Mouse (Mus musculus) kidney, embryonic 16.5 days (tissue): Measurements from ENCODE around the gene Pcna. TPM values are rescaled to one million over a fixed set of nuclear protein-coding genes. Genes with fewer than 3 reads are reported as not detected.

Experiments
- ATAC-seq: fragments of 200-750 bp; cut with Nextera tagmentation; 2 replicates; pipeline ENCODE4 v1.8.0; 2017; ENCODE audit warnings: moderate TSS enrichment; ENCODE audit not compliant: low FRiP score, low TSS enrichment
- H3K27ac ChIP-seq: fragments of 300-500 bp; sonication (generic); 2 replicates; pipeline ENCODE4 v1.5.1; 2014; ENCODE audit warnings: low read length
- H3K27me3 ChIP-seq: fragments of 300-500 bp; sonication (generic); 2 replicates; pipeline ENCODE4 v1.6.1; 2014; ENCODE audit warnings: low read length, control low read depth, mixed read lengths; ENCODE audit not compliant: insufficient read depth
- H3K36me3 ChIP-seq: fragments of 300-500 bp; sonication (generic); 2 replicates; pipeline ENCODE4 v1.6.1; 2014; ENCODE audit warnings: low read length, control low read depth, mixed read lengths; ENCODE audit not compliant: insufficient read depth
- H3K4me1 ChIP-seq: fragments of 300-500 bp; sonication (generic); 2 replicates; pipeline ENCODE4 v1.6.1; 2014; ENCODE audit warnings: low read length, control low read depth, mixed read lengths; ENCODE audit not compliant: insufficient read depth
- H3K4me2 ChIP-seq: fragments of 300-500 bp; sonication (generic); replicated peaks from 2 replicates; pipeline ENCODE4 v1.6.1; 2014; ENCODE audit warnings: low read depth, low read length
- H3K4me3 ChIP-seq: fragments of 300-500 bp; sonication (generic); 2 replicates; pipeline ENCODE4 v1.5.1; 2014; ENCODE audit warnings: mild to moderate bottlenecking, low read length
- H3K9ac ChIP-seq: fragments of 300-500 bp; sonication (generic); replicated peaks from 2 replicates; pipeline ENCODE4 v1.6.1; 2014; ENCODE audit warnings: low read length
- H3K9me3 ChIP-seq: fragments of 300-500 bp; sonication (generic); 2 replicates; pipeline ENCODE4 v1.6.1; 2016; ENCODE audit warnings: low read length, control low read depth
- WGBS: fragments of 180-500 bp; shearing (Covaris S2); extraction: QIAGEN DNeasy Blood & Tissue Kit; methylation state at CpG from one replicate; pipeline ENCODE4 v1.1.7; 2014; 5-methylcytosine and 5-hydroxymethylcytosine counted together
- polyA plus RNA-seq: library from polyadenylated mRNA; unstranded; fragments of >200 nt; fragmentation: Nextera tagmentation; extraction: Ambion mirVana; gene quantifications from 2 replicates; pipeline ENCODE4 v1.2.1, GENCODE M21; 2015

The Pcna gene
- polyA plus RNA-seq, 1 experiment from 2014 or later: 265 TPM

GRCm38 (mm10) chr2:132278273-132278853, 25.2 kb upstream of the Pcna start:
- no peak overlapping the region for H3K9ac ChIP-seq
- H3K4me3 ChIP-seq: no peak overlapping the region
- H3K27me3 ChIP-seq: no peaks in the 10 kb centered on the region
- H3K4me2 ChIP-seq: no peak overlapping the region
- peaks cover 37% of the 10 kb centered on the region for H3K4me1 ChIP-seq
- H3K9me3 ChIP-seq: 0 out of 2 replicates have a peak, but pooled peaks cover 3% of the 10 kb centered on the region
- peak overlapping the region; percentile 73 for H3K27ac ChIP-seq
- peak; percentile 77 for ATAC-seq
- WGBS: 41% methylated on average over 8 of the region's 8 CpGs
- H3K36me3 ChIP-seq: 0 out of 2 replicates have a peak, but pooled peaks cover 9% of the 10 kb centered on the region

GRCm38 (mm10) chr2:132276249-132276648, 23.1 kb upstream of the Pcna start:
- 72% methylated on average over 4 of the region's 4 CpGs for WGBS
- H3K9me3 ChIP-seq: 0 out of 2 replicates have a peak, but pooled peaks cover 3% of the 10 kb centered on the region
- no peak overlapping the region for H3K9ac ChIP-seq
- H3K4me3 ChIP-seq: no peak overlapping the region
- H3K4me2 ChIP-seq: no peak overlapping the region
- H3K27ac ChIP-seq: no peak overlapping the region
- H3K36me3 ChIP-seq: 0 out of 2 replicates have a peak, but pooled peaks cover 9% of the 10 kb centered on the region
- H3K27me3 ChIP-seq: no peaks in the 10 kb centered on the region
- H3K4me1 ChIP-seq: peaks cover 22% of the 10 kb centered on the region
- ATAC-seq: no peak

GRCm38 (mm10) chr2:132275527-132275926, 22.4 kb upstream of the Pcna start:
- no peak overlapping the region for H3K9ac ChIP-seq
- peaks cover 22% of the 10 kb centered on the region for H3K4me1 ChIP-seq
- 0 out of 2 replicates have a peak, but pooled peaks cover 5% of the 10 kb centered on the region for H3K36me3 ChIP-seq
- H3K27ac ChIP-seq: no peak overlapping the region
- no peak for ATAC-seq
- WGBS: 74% methylated on average over 4 of the region's 4 CpGs
- no peak overlapping the region for H3K4me3 ChIP-seq
- H3K9me3 ChIP-seq: 0 out of 2 replicates have a peak, but pooled peaks cover 3% of the 10 kb centered on the region
- no peak overlapping the region for H3K4me2 ChIP-seq
- no peaks in the 10 kb centered on the region for H3K27me3 ChIP-seq

GRCm38 (mm10) chr2:132272694-132273389, 19.7 kb upstream of the Pcna start:
- Histone ChIP-seq H3K27ac (no peak overlapping the region), H3K4me2 (no peak overlapping the region), H3K36me3 (0 out of 2 replicates have a peak, but pooled peaks cover 4% of the 10 kb centered on the region), H3K27me3 (no peaks in the 10 kb centered on the region), H3K4me1 (peaks cover 15% of the 10 kb centered on the region), H3K4me3 (no peak overlapping the region), H3K9ac (no peak overlapping the region), H3K9me3 (0 out of 2 replicates have a peak, but pooled peaks cover 3% of the 10 kb centered on the region)
- 56% methylated on average over 6 of the region's 6 CpGs for WGBS
- no peak for ATAC-seq

- Histone ChIP-seq H3K27ac (no peak overlapping the region), H3K4me3 (no peak overlapping the region), H3K36me3 (0 out of 2 replicates have a peak, but pooled peaks cover 4% of the 10 kb centered on the region), H3K9ac (no peak overlapping the region), H3K4me2 (no peak overlapping the region), H3K9me3 (0 out of 2 replicates have a peak, but pooled peaks cover 3% of the 10 kb centered on the region), H3K27me3 (no peaks in the 10 kb centered on the region), H3K4me1 (peaks cover 10% of the 10 kb centered on the region; the same call in 1 of the 2 replicates)
- ATAC-seq: no peak
- WGBS: 78% methylated on average over 2 of the region's 2 CpGs
Observed at GRCm38 (mm10) chr2:132270331-132270951, 17.3 kb upstream of the Pcna start.

GRCm38 (mm10) chr2:132269217-132269616, 16.1 kb upstream of the Pcna start:
- Histone ChIP-seq H3K9ac (no peak overlapping the region), H3K4me2 (no peak overlapping the region), H3K4me1 (peaks cover 13% of the 10 kb centered on the region), H3K4me3 (no peak overlapping the region), H3K27ac (no peak overlapping the region), H3K9me3 (0 out of 2 replicates have a peak, but pooled peaks cover 3% of the 10 kb centered on the region), H3K27me3 (no peaks in the 10 kb centered on the region), H3K36me3 (0 out of 2 replicates have a peak, but pooled peaks cover 2% of the 10 kb centered on the region)
- no peak for ATAC-seq
- WGBS: 77% methylated on average over 3 of the region's 3 CpGs

GRCm38 (mm10) chr2:132266086-132266485, 13.0 kb upstream of the Pcna start:
- H3K27me3 ChIP-seq: no peaks in the 10 kb centered on the region
- no peak overlapping the region for H3K27ac ChIP-seq
- no peak for ATAC-seq
- no peak overlapping the region for H3K4me3 ChIP-seq
- no peaks in the 10 kb centered on the region for H3K9me3 ChIP-seq
- H3K4me2 ChIP-seq: no peak overlapping the region
- H3K9ac ChIP-seq: no peak overlapping the region
- 92% methylated on average over 3 of the region's 3 CpGs for WGBS
- H3K4me1 ChIP-seq: peaks cover 16% of the 10 kb centered on the region
- no peaks in the 10 kb centered on the region for H3K36me3 ChIP-seq

GRCm38 (mm10) chr2:132265196-132265595, 12.1 kb upstream of the Pcna start:
- H3K4me2 ChIP-seq: 0 out of 2 replicates have a peak overlapping the region, but pooled peaks have one; percentile 69
- peaks cover 12% of the 10 kb centered on the region for H3K4me1 ChIP-seq
- 79% methylated on average over 9 of the region's 9 CpGs for WGBS

GRCm38 (mm10) chr2:132264266-132264710, 11.2 kb upstream of the Pcna start:
- peak overlapping the region; percentile 69 for H3K4me2 ChIP-seq
- H3K36me3 ChIP-seq: no peaks in the 10 kb centered on the region
- H3K9ac ChIP-seq: peak overlapping the region; percentile 88
- H3K27me3 ChIP-seq: no peaks in the 10 kb centered on the region
- no peak overlapping the region; the same call in 1 of the 2 replicates for H3K27ac ChIP-seq
- 17% methylated on average over 6 of the region's 6 CpGs for WGBS
- ATAC-seq: no peak
- H3K4me1 ChIP-seq: peaks cover 10% of the 10 kb centered on the region
- H3K9me3 ChIP-seq: no peaks in the 10 kb centered on the region
- peak overlapping the region; percentile 96 for H3K4me3 ChIP-seq

More at GRCm38 (mm10) chr2:132265196-132265595, 12.1 kb upstream of the Pcna start:
- H3K4me3 ChIP-seq: no peak overlapping the region
- no peak overlapping the region for H3K27ac ChIP-seq
- no peaks in the 10 kb centered on the region for H3K9me3 ChIP-seq
- H3K27me3 ChIP-seq: no peaks in the 10 kb centered on the region
- no peak overlapping the region for H3K9ac ChIP-seq
- no peak for ATAC-seq
- H3K36me3 ChIP-seq: no peaks in the 10 kb centered on the region
